Mouse (Mus musculus) ES-Bruce4 (cell line): ENCODE measurements around the gene Kctd6.

Experiments used
- CTCF ChIP-seq: IDR thresholded peaks from one replicate; pipeline ENCODE4 v1.8.1; 2011; ENCODE audit warnings: low read depth, low read length
- EP300 ChIP-seq: IDR thresholded peaks from 2 replicates; pipeline ENCODE4 v1.6.1; 2011; ENCODE audit warnings: low read depth, low read length; ENCODE audit not compliant: insufficient read depth

DNA sequence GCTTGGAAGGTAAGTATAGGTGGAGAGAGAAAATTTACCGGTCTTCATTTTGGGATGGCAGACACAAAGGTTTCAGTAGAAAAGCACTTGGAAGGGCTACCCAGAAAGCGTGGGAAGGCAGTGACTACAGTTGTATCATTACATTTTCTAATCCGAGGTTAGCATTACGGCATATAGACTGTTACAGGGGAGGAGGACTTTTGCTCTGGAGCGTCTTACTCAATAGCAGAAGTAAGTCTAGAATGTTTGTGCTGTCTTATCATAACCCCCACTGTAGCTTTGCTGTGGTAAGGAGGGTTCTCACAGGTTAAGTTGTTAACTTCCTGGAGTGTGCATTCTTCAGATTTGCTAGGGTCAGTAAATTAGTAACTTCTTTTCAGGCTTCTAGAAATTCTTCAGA lies 2.2 kb downstream of the Kctd6 start:
- no peak for TF ChIP-seq EP300
- TF ChIP-seq CTCF: no peak
